Mouse (Mus musculus) c-Kit-positive CD71-negative TER-119-negative erythroid progenitor cells, embryonic 14.5 days (primary cell): Measurements from ENCODE around the gene Cabcoco1.

Experiments
- DNase-seq: peaks from one replicate; pipeline ENCODE4 v3.0.0-alpha.2; 2013; ENCODE audit warnings: low read depth

Gene Cabcoco1

DNA sequence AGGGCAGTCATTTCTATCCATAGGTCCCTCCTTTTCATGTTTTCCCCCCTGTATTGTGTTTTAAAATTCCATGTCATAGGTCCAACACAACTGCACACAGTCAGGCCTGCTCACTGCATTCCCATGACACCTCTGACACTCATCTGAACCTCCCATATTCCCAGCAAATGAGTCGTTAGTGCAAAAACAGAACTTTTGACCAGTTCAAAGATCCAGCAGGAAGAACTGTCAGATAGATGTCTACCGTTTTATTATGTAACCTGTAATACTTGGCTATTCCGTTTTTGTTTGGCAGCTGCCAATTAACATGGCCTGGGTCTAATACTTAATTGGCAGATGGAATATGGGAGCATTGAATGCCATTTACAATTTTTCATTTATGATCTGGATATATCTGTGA, 34.0 kb downstream of the Cabcoco1 start:
- no peak for DNase-seq

DNA sequence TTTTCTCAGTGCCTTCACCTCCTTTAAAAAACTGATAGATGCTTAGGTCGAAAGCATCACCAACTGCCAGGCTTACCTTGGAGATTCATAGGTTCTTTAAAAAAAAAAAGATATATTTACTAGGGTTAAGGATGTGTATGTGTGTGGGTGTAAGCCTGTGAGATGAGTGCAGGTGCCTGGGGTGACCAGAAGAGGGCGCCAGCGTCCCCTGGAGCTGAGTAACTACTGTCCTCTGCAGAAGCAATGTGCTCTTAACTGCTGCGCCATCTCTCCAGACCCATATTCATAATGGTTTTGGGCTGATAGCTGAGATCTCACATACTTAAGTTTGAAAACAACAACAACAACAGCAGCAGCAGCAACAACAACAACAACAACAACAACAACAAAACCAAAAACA, 35.5 kb downstream of the Cabcoco1 start:
- no peak for DNase-seq

- DNase-seq: no peak
Measured at GRCm38 (mm10) chr10:68504586-68505152, 37.0 kb downstream of the Cabcoco1 start.

- DNase-seq: no peak
Measured at GRCm38 (mm10) chr10:68501067-68501466, 40.6 kb downstream of the Cabcoco1 start.

- DNase-seq: no peak
Measured at GRCm38 (mm10) chr10:68495246-68495645, 46.5 kb downstream of the Cabcoco1 start.

DNA sequence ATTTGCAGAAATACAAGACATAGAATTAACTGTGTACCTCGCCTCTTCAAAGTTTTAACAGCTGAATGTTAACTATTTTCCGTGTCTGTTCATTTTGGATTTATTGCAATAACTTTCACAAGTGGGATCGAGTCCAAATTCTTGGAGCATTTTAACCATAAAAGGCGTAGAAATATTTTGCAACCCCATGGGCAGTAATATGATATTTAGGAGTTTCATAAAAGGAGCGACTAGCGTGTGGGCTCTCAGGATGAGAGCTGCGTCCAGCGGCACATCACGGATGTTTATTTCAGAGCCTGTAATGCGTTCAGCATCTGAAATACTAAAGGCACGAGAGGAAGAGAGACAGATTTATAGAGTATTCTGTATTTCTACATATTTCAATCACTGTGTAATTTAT, 50.1 kb downstream of the Cabcoco1 start:
- no peak for DNase-seq

GRCm38 (mm10) chr10:68490781-68491180, 50.9 kb downstream of the Cabcoco1 start:
- no peak for DNase-seq

DNA sequence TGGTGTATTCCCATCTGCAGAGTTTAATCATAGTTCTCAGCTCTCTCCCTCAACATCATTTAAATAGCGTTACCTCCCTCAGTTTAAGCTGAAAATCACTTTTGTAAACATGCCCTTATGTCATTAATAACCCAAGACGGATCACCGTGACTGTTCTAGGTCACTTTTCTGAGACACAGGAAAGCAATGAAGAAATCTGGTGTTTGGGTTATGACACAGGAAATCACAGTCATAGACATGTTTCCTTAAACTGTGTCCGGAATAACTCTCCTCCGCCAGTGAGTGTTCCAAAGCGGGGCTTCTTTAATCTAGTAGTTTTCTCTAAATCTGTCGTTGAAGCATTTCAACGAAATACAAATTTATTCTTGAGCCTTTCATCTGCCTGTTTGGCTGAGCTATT, 68.9 kb downstream of the Cabcoco1 start:
- DNase-seq: no peak

DNA sequence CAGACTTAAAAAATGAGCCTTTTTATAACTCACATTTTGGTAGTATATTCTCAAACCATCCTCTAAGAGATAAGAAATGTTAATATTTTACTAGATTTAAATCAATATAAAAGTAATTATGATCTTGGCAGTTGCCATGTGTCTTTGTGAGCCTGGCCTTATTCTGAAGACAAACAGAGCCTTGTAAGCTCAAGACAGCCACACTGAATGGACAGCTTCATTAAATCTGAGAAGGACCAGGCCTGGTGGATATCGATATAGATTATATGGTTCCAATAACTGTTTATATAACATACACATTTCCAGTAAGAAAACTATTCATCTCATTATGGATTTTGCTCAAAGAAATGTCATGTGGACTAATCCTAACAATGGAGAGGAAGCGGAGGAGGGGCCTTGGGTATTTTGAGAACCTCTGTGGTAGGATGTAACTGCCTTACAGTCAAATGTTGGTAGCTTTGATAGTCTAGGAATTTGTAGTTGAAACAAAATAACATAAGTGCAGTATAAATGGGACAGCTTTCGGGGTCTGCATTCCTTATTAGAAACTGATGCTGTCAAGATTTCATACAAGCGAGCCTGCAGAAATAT, 75.9 kb downstream of the Cabcoco1 start:
- DNase-seq: no peak

- no peak for DNase-seq
Measured at GRCm38 (mm10) chr10:68464943-68465342, 76.8 kb downstream of the Cabcoco1 start.

GRCm38 (mm10) chr10:68459784-68460183, 81.9 kb downstream of the Cabcoco1 start:
- DNase-seq: no peak

DNA sequence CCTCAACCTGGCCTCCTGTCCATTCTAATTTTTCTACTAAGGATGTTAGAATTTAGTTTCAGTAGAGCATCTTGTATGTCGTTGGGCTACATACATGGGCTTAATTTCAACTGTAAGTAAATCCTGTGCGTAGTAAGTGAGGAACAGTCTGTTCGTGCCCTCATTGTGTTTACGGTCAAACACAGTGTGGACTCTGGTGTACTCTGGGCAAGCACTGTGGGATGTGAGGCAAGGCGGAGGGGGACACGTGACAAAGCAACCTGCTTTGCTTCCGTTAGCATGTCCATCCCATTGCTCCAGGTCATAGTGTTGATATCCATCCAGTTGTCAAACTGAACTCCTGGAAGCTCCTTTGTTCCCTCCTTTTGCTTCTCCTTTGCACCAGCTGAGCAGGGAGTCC, 84.7 kb downstream of the Cabcoco1 start:
- no peak for DNase-seq

- no peak for DNase-seq
Measured at GRCm38 (mm10) chr10:68454541-68454940, 87.2 kb downstream of the Cabcoco1 start.

GRCm38 (mm10) chr10:68446797-68447125, 94.9 kb downstream of the Cabcoco1 start:
- no peak for DNase-seq

- no peak for DNase-seq
Measured at GRCm38 (mm10) chr10:68445876-68446796, 95.6 kb downstream of the Cabcoco1 start.

- no peak for DNase-seq
Measured at GRCm38 (mm10) chr10:68445244-68445811, 96.4 kb downstream of the Cabcoco1 start.

DNA sequence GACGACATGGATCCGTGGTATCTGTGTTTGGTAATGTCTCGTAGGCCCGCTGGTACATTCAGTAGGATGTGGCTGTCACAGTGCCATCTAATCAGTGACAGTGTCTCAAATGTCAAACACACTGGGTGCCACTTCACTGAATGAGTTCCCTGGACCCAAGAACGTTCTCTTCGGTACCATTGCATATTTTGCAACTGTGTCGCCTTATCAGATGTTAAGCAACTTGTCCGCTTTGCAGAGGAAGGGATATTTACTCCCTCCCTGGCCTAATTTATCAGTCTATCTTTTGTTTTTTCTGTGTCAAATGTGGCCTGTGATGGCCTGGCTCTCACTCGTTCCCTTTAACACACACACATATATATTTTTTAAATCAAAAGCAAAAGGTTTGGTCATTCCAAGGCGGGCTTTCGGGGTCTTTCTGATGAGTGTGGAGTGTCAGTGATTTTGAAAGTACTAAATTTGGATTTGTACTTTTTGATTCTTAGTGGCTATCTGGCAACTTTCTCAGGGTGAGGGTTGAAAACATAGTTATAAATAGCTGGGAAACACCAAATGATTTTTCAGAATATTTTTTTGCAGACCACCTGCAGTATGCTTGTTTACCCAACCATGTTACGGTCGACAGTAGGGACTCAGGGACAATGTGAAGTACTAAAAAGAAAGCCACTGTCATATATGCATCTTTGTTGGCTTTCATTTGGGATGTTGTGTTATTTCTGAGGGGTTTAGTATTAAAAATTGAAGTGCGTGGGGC, 97.2 kb downstream of the Cabcoco1 start:
- DNase-seq: no peak

DNA sequence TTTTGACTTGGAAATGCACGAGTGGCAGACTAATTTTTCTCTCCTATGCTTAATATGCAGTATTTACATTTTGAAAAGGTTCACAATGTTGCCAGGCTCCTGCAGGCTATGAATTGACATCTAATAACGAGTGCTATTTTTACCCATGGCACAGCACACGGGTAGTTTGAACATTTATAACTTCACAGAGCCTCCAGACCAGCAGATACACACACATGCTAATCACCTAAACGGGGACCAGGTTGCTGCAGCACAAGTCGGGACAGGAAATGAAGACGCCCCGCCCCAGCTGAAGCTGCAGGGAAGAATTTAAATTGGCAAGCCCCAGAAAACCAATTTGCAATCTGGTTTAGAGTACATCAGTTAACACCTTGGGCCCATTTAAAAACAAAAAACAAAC, 98.6 kb downstream of the Cabcoco1 start:
- DNase-seq: no peak

DNA sequence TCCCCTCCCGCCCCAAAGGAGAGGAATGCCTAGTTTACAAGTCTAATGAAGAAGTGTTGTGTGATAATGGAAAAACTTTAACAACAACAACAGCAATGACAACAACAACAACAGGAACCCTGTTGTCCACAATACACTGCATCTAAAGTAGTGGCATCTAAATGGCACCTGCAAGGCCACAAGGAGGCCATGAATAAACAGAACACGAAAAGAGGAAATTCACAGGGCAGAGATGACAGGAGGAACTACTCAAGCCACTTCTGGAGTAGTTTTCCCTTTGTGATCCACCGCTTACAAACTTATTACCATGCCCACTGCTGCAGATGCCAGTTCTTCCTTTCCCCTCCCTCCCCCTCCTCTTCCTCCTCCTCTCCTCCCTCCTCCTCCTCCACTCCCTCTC, 99.0 kb downstream of the Cabcoco1 start:
- no peak for DNase-seq

DNA sequence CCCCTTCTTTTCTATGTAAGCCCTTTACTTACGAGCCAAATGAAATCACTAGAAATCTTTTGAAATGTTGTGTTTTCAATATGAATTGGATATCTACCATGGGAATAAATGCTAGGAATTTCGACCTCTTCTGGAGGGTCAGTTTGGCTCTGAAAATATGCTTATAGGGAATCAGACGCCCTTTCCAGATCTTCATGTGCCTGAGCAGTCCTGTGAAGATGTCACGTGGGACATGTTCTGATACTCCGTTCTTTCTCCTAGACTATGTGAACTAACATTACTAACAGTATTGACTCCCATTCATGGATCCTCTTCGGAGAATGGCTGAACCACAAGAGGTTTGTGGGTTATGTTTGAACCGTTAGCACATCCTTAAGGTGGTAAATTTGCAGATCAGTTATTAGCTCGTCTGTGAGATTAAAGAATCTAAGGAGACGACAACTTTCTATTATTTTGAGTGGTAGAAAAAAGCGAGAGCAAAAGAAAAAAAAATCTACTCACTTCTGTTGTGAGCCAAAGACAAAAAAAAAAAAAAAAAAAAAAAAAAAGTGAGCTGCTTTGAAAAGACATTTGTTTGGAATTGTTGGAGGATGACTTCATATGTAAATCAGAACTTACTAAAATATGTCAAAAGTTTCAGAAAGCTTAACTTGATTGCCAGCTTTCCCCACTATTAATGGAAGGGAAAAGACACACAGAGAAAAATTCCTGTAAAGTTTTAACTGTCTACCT, 99.6 kb downstream of the Cabcoco1 start:
- DNase-seq: no peak

DNA sequence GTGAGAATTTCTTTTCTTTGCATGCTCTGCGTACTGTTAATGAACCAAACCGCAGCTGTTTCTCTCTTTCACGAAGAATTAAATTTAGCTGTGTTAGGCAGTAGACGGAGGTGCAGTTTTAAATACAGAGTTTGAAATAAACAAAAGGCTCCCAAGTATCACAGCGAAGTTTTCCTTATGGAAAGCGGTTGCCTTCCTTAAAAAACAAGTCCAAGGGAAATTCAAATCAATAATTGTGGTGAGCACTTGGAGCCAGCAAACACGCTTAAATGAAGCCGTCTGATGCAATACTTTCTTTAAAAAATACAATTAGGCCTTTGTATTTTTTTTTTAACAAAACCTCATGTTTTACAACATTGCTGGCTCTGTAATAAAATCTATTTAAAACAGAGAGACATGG, 101.2 kb downstream of the Cabcoco1 start:
- no peak for DNase-seq

DNA sequence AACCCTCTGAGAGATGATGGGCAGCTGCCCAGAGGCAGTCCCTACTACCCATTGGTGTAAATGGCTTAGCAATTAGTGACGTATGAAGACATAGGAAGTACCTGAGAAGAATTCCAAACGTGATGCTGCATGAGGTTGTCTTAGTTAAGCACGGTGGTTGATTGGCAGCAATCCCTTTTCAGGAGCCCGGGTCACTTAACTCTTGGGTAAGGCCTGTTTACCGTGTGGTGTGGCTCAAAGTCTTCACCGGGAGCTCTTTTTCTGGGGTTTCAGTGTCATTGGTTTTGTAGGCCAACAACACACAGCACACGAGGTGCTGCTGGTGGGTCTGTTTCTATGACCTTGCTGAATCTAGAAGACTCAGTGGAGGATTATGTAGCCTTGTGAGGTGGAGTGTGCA, 105.9 kb downstream of the Cabcoco1 start:
- no peak for DNase-seq
